Mouse (Mus musculus) MEL (cell line): ENCODE measurements at regions not wholly inside any gene's neighbourhood (a gene's known extent, or its start where the extent isn't known, plus 50 kb on each side); places are given as distances from the start of the nearest gene placed in this dataset.

Experiments
- DNase-seq: peaks from one replicate; pipeline ENCODE4 v3.0.0; 2011; ENCODE audit warnings: low read depth, low spot score
- H3K27ac ChIP-seq: 2 replicates; pipeline ENCODE4 v1.5.1; 2012; ENCODE audit warnings: low read depth, mild to moderate bottlenecking, control low read depth, low read length, moderate library complexity; ENCODE audit not compliant: control insufficient read depth
- H3K27me3 ChIP-seq, 2 experiments: fragments of 150-350 bp in 1 of 2; sonication (generic) in 1 of 2; 2 replicates each; pipeline ENCODE4 v1.6.1; 2012; ENCODE audit warnings: low read length in 2 of 2, mild to moderate bottlenecking in 2 of 2, improper control_type of control experiment in 1 of 2, moderate library complexity in 1 of 2; ENCODE audit not compliant: insufficient read depth in 2 of 2, control insufficient read depth in 1 of 2
- H3K36me3 ChIP-seq, 2 experiments: 2 replicates each; pipeline ENCODE4 v1.6.1; 2012 to 2014; ENCODE audit warnings: low read length in 2 of 2, improper control_type of control experiment in 1 of 2, inconsistent platforms in 1 of 2, mild to moderate bottlenecking in 1 of 2; ENCODE audit not compliant: insufficient read depth in 2 of 2, control insufficient read depth in 1 of 2
- H3K4me1 ChIP-seq, 2 experiments: fragments of 150-350 bp in 1 of 2; sonication (generic) in 1 of 2; 2 replicates each; pipeline ENCODE4 v1.6.1; 2012; ENCODE audit warnings: low read length in 2 of 2, improper control_type of control experiment in 1 of 2, mild to moderate bottlenecking in 1 of 2; ENCODE audit not compliant: insufficient read depth in 2 of 2, control insufficient read depth in 1 of 2
- H3K4me3 ChIP-seq, 2 experiments: fragments of 150-350 bp in 1 of 2; sonication (generic) in 1 of 2; 2 replicates each; pipeline ENCODE4 v1.5.1; 2012; ENCODE audit warnings: low read depth in 2 of 2, low read length in 2 of 2, mild to moderate bottlenecking in 2 of 2, moderate library complexity in 2 of 2, control low read depth in 1 of 2, improper control_type of control experiment in 1 of 2; ENCODE audit not compliant: control insufficient read depth in 1 of 2, insufficient read depth in 1 of 2
- H3K79me2 ChIP-seq: 2 replicates; pipeline ENCODE4 v1.6.1; 2012; ENCODE audit warnings: mild to moderate bottlenecking, low read length, moderate library complexity; ENCODE audit not compliant: control insufficient read depth, poor library complexity, insufficient read depth
- H3K9ac ChIP-seq: 2 replicates; pipeline ENCODE4 v1.6.1; 2012; ENCODE audit warnings: low read depth, mild to moderate bottlenecking, control low read depth, low read length, moderate library complexity; ENCODE audit not compliant: control insufficient read depth, poor library complexity, severe bottlenecking
- H3K9me3 ChIP-seq: fragments of 150-350 bp; sonication (generic); replicated peaks from 2 replicates; pipeline ENCODE4 v1.6.1; 2012; ENCODE audit warnings: mild to moderate bottlenecking, low read length, improper control_type of control experiment, moderate library complexity; ENCODE audit not compliant: insufficient read depth
- BHLHE40 ChIP-seq: IDR thresholded peaks from 2 replicates; pipeline ENCODE4 v1.6.1; 2012; ENCODE audit warnings: low read depth, mild to moderate bottlenecking, inconsistent platforms, low read length, improper control_type of control experiment, borderline replicate concordance
- ELF1 ChIP-seq: IDR thresholded peaks from 2 replicates; pipeline ENCODE4 v1.6.1; 2014; ENCODE audit warnings: low read depth, mild to moderate bottlenecking, inconsistent platforms, low read length, improper control_type of control experiment, moderate library complexity
- MAX ChIP-seq: IDR thresholded peaks from 2 replicates; pipeline ENCODE4 v1.6.1; 2011; ENCODE audit warnings: low read length, improper control_type of control experiment
- MAZ ChIP-seq: IDR thresholded peaks from 2 replicates; pipeline ENCODE4 v1.6.1; 2012; ENCODE audit warnings: low read depth, mild to moderate bottlenecking, inconsistent platforms, low read length, improper control_type of control experiment
- MXI1 ChIP-seq: IDR thresholded peaks from 2 replicates; pipeline ENCODE4 v1.6.1; 2011; ENCODE audit warnings: mild to moderate bottlenecking, low read depth, low read length, improper control_type of control experiment
- MYB ChIP-seq: IDR thresholded peaks from 2 replicates; pipeline ENCODE4 v1.6.1; 2011; ENCODE audit warnings: mild to moderate bottlenecking, low read depth, low read length, improper control_type of control experiment
- POLR2A ChIP-seq, 2 experiments: IDR thresholded peaks; 2 replicates each; pipeline ENCODE4 v1.6.1; 2011 to 2012; ENCODE audit warnings: low read length in 2 of 2, mild to moderate bottlenecking in 2 of 2, control low read depth in 1 of 2, improper control_type of control experiment in 1 of 2, low read depth in 1 of 2, moderate library complexity in 1 of 2; ENCODE audit not compliant: control insufficient read depth in 1 of 2, insufficient read depth in 1 of 2, poor library complexity in 1 of 2
- POLR2AphosphoS5 ChIP-seq: IDR thresholded peaks from 2 replicates; pipeline ENCODE4 v1.6.1; 2012; ENCODE audit warnings: low read depth, borderline replicate concordance, mild to moderate bottlenecking, inconsistent platforms, low read length, moderate library complexity, mixed read lengths
- UBTF ChIP-seq: IDR thresholded peaks from 2 replicates; pipeline ENCODE4 v1.6.1; 2012; ENCODE audit warnings: low read depth, mild to moderate bottlenecking, inconsistent platforms, low read length, improper control_type of control experiment, moderate library complexity, borderline replicate concordance; ENCODE audit not compliant: insufficient read depth
- USF2 ChIP-seq, 2 experiments: IDR thresholded peaks; 2 replicates each; pipeline ENCODE4 v1.6.1; 2011 to 2012; ENCODE audit warnings: improper control_type of control experiment in 2 of 2, low read length in 2 of 2, borderline replicate concordance in 1 of 2, inconsistent platforms in 1 of 2, low read depth in 1 of 2, mild to moderate bottlenecking in 1 of 2; ENCODE audit not compliant: insufficient read depth in 1 of 2
- ZC3H11A ChIP-seq: IDR thresholded peaks from 2 replicates; pipeline ENCODE4 v1.6.1; 2012; ENCODE audit warnings: low read depth, mild to moderate bottlenecking, inconsistent platforms, low read length, improper control_type of control experiment

- TF ChIP-seq MXI1, result no peak
- no peak for TF ChIP-seq BHLHE40
- no peak for TF ChIP-seq ZC3H11A
- no peak for TF ChIP-seq MYB
- no peak for TF ChIP-seq MAZ
- no peak overlapping the region for H3K4me3 ChIP-seq
- DNase-seq, result no peak
- no peaks in the 10 kb centered on the region for H3K9me3 ChIP-seq
- H3K79me2 ChIP-seq, result no peaks in the 10 kb centered on the region
- no peaks in the 10 kb centered on the region for H3K36me3 ChIP-seq
- H3K27ac ChIP-seq, result no peak overlapping the region
- no peaks in the 10 kb centered on the region for H3K4me1 ChIP-seq
- no peaks in the 10 kb centered on the region; a peak in 1 of 4 replicates for H3K27me3 ChIP-seq
- H3K9ac ChIP-seq, result no peak overlapping the region
Observed at GRCm38 (mm10) chr3:149239664-149240063, 249.3 kb upstream of the Adgrl2 start.

GRCm38 (mm10) chr3:149238076-149238475, 247.7 kb upstream of the Adgrl2 start:
- H3K9me3 ChIP-seq, result no peaks in the 10 kb centered on the region
- no peaks in the 10 kb centered on the region; a peak in 1 of 4 replicates for H3K27me3 ChIP-seq
- H3K4me1 ChIP-seq, result no peaks in the 10 kb centered on the region
- H3K9ac ChIP-seq, result no peak overlapping the region
- H3K27ac ChIP-seq, result no peak overlapping the region
- no peaks in the 10 kb centered on the region for H3K36me3 ChIP-seq
- H3K4me3 ChIP-seq, result no peak overlapping the region
- TF ChIP-seq POLR2AphosphoS5, result no peak
- TF ChIP-seq POLR2A (IDR thresholded peaks at IDR 0.05; ENCODE audit: control insufficient read depth in 1 of 2, insufficient read depth in 1 of 2, low read depth in 1 of 2, low read length in 2 of 2, poor library complexity in 1 of 2), result no peak
- no peaks in the 10 kb centered on the region for H3K79me2 ChIP-seq
- DNase-seq, result no peak

GRCm38 (mm10) chr3:149235183-149235582, 244.8 kb upstream of the Adgrl2 start:
- no peaks in the 10 kb centered on the region for H3K79me2 ChIP-seq
- H3K4me1 ChIP-seq, result no peaks in the 10 kb centered on the region
- H3K9ac ChIP-seq, result no peak overlapping the region
- H3K4me3 ChIP-seq, result no peak overlapping the region
- H3K27me3 ChIP-seq, result no peaks in the 10 kb centered on the region
- TF ChIP-seq USF2 (IDR thresholded peaks at IDR 0.05; ENCODE audit: borderline replicate concordance in 1 of 2, insufficient read depth in 1 of 2, low read depth in 1 of 2, low read length in 2 of 2), result no peak
- no peak for TF ChIP-seq MAX
- no peak for TF ChIP-seq UBTF
- TF ChIP-seq ELF1, result no peak
- no peaks in the 10 kb centered on the region for H3K36me3 ChIP-seq
- no peak overlapping the region for H3K27ac ChIP-seq
- no peak for DNase-seq
- no peaks in the 10 kb centered on the region for H3K9me3 ChIP-seq
